Mouse (Mus musculus) kidney, adult 2 months (tissue): ENCODE measurements around the gene Stard13.

Experiments used
- CTCF ChIP-seq: fragments of 200-500 bp; conservative IDR thresholded peaks from 2 replicates; pipeline ENCODE4 v1.5.1; 2011; ENCODE audit warnings: low read depth, mild to moderate bottlenecking, control low read depth, low read length, moderate library complexity, mixed read lengths; ENCODE audit not compliant: insufficient read depth, insufficient read length
- POLR2A ChIP-seq: fragments of 200-500 bp; IDR thresholded peaks from one replicate; pipeline ENCODE4 v1.6.1; 2011; ENCODE audit warnings: low read depth, low read length, control low read depth

DNA sequence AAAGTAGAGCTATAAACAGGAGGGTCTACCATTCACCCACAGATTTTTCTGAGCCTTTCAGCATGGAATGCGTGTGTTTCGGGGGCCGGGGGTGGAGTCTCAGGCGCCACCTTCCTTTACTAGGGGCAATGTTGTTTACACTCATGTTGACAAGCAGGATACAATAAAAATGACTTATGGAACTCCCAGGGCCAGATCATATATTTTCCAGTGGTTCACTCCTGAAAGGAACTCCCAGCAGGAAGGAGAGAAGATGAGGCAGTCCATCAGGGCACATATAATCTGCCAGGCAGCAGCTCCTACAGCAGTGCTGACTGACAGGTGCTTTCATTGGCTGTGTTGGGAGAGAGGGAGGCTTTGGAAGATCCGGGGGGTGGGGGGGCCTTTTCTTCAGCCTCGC, 66.0 kb downstream of the Stard13 start:
- TF ChIP-seq POLR2A, result no peak
- no peak for TF ChIP-seq CTCF
